Mouse (Mus musculus) heart, embryonic 14.5 days (tissue): Measurements from ENCODE around the gene Foxo6. TPM values are rescaled to one million over a fixed set of nuclear protein-coding genes. Genes with fewer than 3 reads are reported as not detected.

Experiments
- ATAC-seq: fragments of 200-750 bp; cut with Nextera tagmentation; 2 replicates; pipeline ENCODE4 v1.8.0; 2017; ENCODE audit warnings: low read depth, moderate TSS enrichment; ENCODE audit not compliant: insufficient number of reproducible peaks, insufficient read depth, low FRiP score
- H3K27ac ChIP-seq, 2 experiments: fragments of 200-500 bp in 1 of 2; fragments of 300-500 bp in 1 of 2; sonication (generic) in 1 of 2; replicated peaks in 1 of 2; 2 replicates each; pipeline ENCODE4 v1.5.1; 2012 to 2014; ENCODE audit warnings: low read depth in 2 of 2, low read length in 2 of 2, control low read depth in 1 of 2, mild to moderate bottlenecking in 1 of 2, mixed read lengths in 1 of 2; ENCODE audit not compliant: control insufficient read depth in 1 of 2, insufficient read depth in 1 of 2
- H3K27me3 ChIP-seq: fragments of 300-500 bp; sonication (generic); 2 replicates; pipeline ENCODE4 v1.6.1; 2014; ENCODE audit warnings: mild to moderate bottlenecking, low read length, control low read depth; ENCODE audit not compliant: control insufficient read depth, insufficient read depth
- H3K36me3 ChIP-seq: fragments of 300-500 bp; sonication (generic); 2 replicates; pipeline ENCODE4 v1.6.1; 2014; ENCODE audit warnings: mild to moderate bottlenecking, control low read depth, low read length, mixed read lengths; ENCODE audit not compliant: control insufficient read depth, insufficient read depth
- H3K4me1 ChIP-seq, 2 experiments: fragments of 200-500 bp in 1 of 2; fragments of 300-500 bp in 1 of 2; sonication (generic) in 1 of 2; 2 replicates each; pipeline ENCODE4 v1.6.1; 2012 to 2014; ENCODE audit warnings: low read length in 2 of 2, control low read depth in 1 of 2, mixed read lengths in 1 of 2; ENCODE audit not compliant: control insufficient read depth in 2 of 2, insufficient read depth in 2 of 2
- H3K4me2 ChIP-seq: fragments of 300-500 bp; sonication (generic); 2 replicates; pipeline ENCODE4 v1.6.1; 2014; ENCODE audit warnings: mild to moderate bottlenecking, low read length
- H3K4me3 ChIP-seq, 2 experiments: fragments of 200-500 bp in 1 of 2; fragments of 300-500 bp in 1 of 2; sonication (generic) in 1 of 2; 2 replicates each; pipeline ENCODE4 v1.5.1; 2012 to 2014; ENCODE audit warnings: low read length in 2 of 2, mild to moderate bottlenecking in 2 of 2, control low read depth in 1 of 2, low read depth in 1 of 2, moderate library complexity in 1 of 2; ENCODE audit not compliant: control insufficient read depth in 1 of 2, insufficient read depth in 1 of 2
- H3K9ac ChIP-seq: fragments of 300-500 bp; sonication (generic); 2 replicates; pipeline ENCODE4 v1.6.1; 2014; ENCODE audit warnings: mild to moderate bottlenecking, low read length
- H3K9me3 ChIP-seq: fragments of 300-500 bp; sonication (generic); 2 replicates; pipeline ENCODE4 v1.6.1; 2016; ENCODE audit warnings: low read length, control low read depth; ENCODE audit not compliant: control insufficient read depth
- WGBS: fragments of 180-500 bp; shearing (Covaris S2); extraction: QIAGEN DNeasy Blood & Tissue Kit; methylation state at CpG from one replicate; pipeline ENCODE4 v1.1.7; 2014; 5-methylcytosine and 5-hydroxymethylcytosine counted together
- polyA plus RNA-seq: library from polyadenylated mRNA; unstranded; fragments of >200 nt; fragmentation: Nextera tagmentation; extraction: Ambion mirVana; gene quantifications from 2 replicates; pipeline ENCODE4 v1.2.1, GENCODE M21; 2014

Foxo6 gene
- polyA plus RNA-seq, 1 experiment from 2014 or later, result 0.24 TPM

DNA sequence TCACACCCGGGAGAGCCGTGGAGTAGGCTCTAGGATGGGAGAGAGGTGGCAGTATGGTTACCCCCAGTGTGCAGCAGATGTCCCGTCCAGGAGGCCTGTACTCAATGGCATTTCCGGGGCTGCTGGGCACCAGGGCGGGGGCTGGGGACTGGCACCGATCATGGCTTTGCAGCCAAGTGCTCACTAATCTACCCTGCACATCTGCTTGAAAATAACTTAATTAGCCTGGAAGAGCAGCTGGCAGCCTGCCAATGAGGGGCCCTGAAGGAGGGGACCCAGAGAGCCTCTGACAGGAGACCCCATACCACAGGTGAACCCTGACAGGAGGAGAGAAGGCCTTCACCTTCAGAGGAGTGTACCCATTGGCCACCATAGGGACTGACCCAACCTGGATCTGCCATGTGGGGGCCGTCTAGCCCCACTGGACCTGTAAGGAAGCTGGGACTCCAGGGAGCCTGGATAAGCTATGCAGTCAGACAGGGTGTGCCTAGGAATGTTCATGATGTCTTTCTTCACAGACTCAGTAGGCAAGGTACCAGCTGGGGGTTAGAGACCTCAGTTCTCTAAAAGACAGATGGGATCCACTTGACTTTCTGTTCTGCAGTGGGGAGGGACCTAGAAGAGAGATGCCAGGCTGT is 63.9 kb downstream of the Foxo6 start:
- H3K27ac ChIP-seq, result no peak overlapping the region
- no peak overlapping the region for H3K4me3 ChIP-seq
- H3K27me3 ChIP-seq, result peaks cover 4% of the 10 kb centered on the region; the same call in 1 of the 2 replicates
- peaks cover 6 to 15% of the 10 kb centered on the region in 2 experiments; a peak in 3 of 4 replicates for H3K4me1 ChIP-seq
- H3K36me3 ChIP-seq, result no peaks in the 10 kb centered on the region
- no peak overlapping the region for H3K9ac ChIP-seq
- no peaks in the 10 kb centered on the region for H3K9me3 ChIP-seq
- 75% methylated on average over 7 of the region's 7 CpGs for WGBS
- no peak overlapping the region for H3K4me2 ChIP-seq
- no peak for ATAC-seq

DNA sequence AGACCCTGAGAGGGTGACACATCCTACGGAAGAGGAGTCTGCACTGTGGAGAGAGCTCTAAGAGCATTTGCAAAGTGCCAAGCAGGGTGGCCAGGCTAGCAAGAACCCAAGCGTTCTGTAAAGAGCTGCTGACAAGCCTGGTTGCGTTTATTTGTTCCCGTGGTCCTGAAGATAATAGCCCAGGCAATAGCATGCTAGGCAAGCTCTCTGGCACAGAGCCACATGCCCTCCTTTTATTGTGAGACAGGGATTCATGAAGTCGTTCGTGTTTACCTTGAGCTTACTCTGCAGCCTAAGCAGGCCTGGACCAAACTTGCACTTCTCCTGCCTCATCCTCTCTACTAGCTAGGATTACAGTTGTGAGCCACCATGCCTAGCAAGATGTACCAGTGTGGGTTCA is 65.4 kb downstream of the Foxo6 start:
- ATAC-seq, result no peak
- Histone ChIP-seq H3K9ac (no peak overlapping the region), H3K27ac (no peak overlapping the region), H3K36me3 (no peaks in the 10 kb centered on the region), H3K9me3 (no peaks in the 10 kb centered on the region), H3K4me2 (no peak overlapping the region), H3K4me3 (no peak overlapping the region), H3K27me3 (peaks cover 4% of the 10 kb centered on the region; the same call in 1 of the 2 replicates), H3K4me1 (peaks cover 6 to 15% of the 10 kb centered on the region in 2 experiments; a peak in 3 of 4 replicates)
- 18% methylated on average over 6 of the region's 6 CpGs for WGBS

DNA sequence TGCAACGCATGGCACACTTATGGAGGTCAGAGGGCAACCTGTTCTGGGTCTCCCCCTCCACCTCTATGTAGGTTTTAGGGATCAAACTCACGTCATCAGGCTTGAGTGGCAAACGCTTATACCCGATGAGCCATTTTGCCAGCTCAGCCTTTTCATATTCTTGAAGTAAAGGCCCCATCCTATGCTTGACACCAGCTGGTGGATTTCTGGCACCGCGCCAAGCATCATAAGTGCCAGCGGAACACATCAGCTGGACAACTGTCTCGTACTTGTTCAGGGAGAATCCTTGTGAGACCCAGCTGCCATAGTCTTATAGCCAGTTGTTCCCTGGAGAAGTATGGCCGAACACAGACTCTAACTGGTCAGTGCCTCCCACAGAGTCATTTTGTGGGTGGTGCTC is 68.3 kb downstream of the Foxo6 start:
- WGBS, result 69% methylated on average over 9 of the region's 9 CpGs
- no peak overlapping the region for H3K27ac ChIP-seq

More for the DNA sequence above, 68.3 kb downstream of the Foxo6 start:
- Histone ChIP-seq H3K4me3 (no peak overlapping the region), H3K4me2 (no peak overlapping the region), H3K9me3 (no peaks in the 10 kb centered on the region), H3K9ac (no peak overlapping the region), H3K27me3 (peaks cover 4% of the 10 kb centered on the region; the same call in 1 of the 2 replicates), H3K4me1 (peaks cover 6 to 15% of the 10 kb centered on the region in 2 experiments; a peak in 3 of 4 replicates), H3K36me3 (no peaks in the 10 kb centered on the region)
- no peak for ATAC-seq

Other genes starting within 250 kb of the Foxo6 start
- gene AL607142.1, start 222.4 kb downstream of the Foxo6 start, polyA plus RNA-seq, result not detected in 2 replicates
- gene Edn2, start 126.1 kb downstream of the Foxo6 start, polyA plus RNA-seq, result 0.44 and 1.0 TPM in 2 replicates
- 81.6 and 85.3 TPM in 2 replicates for gene Scmh1, start 117.9 kb upstream of the Foxo6 start, polyA plus RNA-seq
- gene Slfnl1, start 244.9 kb upstream of the Foxo6 start, polyA plus RNA-seq, result not detected in 2 replicates